Mouse (Mus musculus) embryonic facial prominence, embryonic 15.5 days (tissue): ENCODE results near the gene Csrp1. TPM values are rescaled to one million over a fixed set of nuclear protein-coding genes. Genes with fewer than 3 reads are reported as not detected.
A peak's percentile ranks its signal among the peaks of the same experiment; 100 is the strongest.

Experiments
- ATAC-seq: fragments of 200-750 bp; cut with Nextera tagmentation; 2 replicates; pipeline ENCODE4 v1.8.0; 2017; ENCODE audit warnings: low read depth, moderate TSS enrichment; ENCODE audit not compliant: insufficient number of reproducible peaks, low FRiP score, low TSS enrichment
- H3K27ac ChIP-seq: fragments of 300-500 bp; sonication (generic); replicated peaks from 2 replicates; pipeline ENCODE4 v1.5.1; 2015; ENCODE audit warnings: mild to moderate bottlenecking, inconsistent platforms
- H3K27me3 ChIP-seq: fragments of 300-500 bp; sonication (generic); 2 replicates; pipeline ENCODE4 v1.6.1; 2015; ENCODE audit warnings: inconsistent platforms
- H3K36me3 ChIP-seq: fragments of 300-500 bp; sonication (generic); 2 replicates; pipeline ENCODE4 v1.6.1; 2015; ENCODE audit warnings: mild to moderate bottlenecking, inconsistent platforms
- H3K4me1 ChIP-seq: fragments of 300-500 bp; sonication (generic); 2 replicates; pipeline ENCODE4 v1.6.1; 2015; ENCODE audit warnings: inconsistent platforms
- H3K4me2 ChIP-seq: fragments of 300-500 bp; sonication (generic); replicated peaks from 2 replicates; pipeline ENCODE4 v1.6.1; 2015; ENCODE audit warnings: mild to moderate bottlenecking, inconsistent platforms
- H3K4me3 ChIP-seq: fragments of 300-500 bp; sonication (generic); replicated peaks from 2 replicates; pipeline ENCODE4 v1.5.1; 2015; ENCODE audit warnings: mild to moderate bottlenecking, inconsistent platforms
- H3K9ac ChIP-seq: fragments of 300-500 bp; sonication (generic); 2 replicates; pipeline ENCODE4 v1.6.1; 2015; ENCODE audit warnings: inconsistent platforms
- H3K9me3 ChIP-seq: fragments of 300-500 bp; sonication (generic); replicated peaks from 2 replicates; pipeline ENCODE4 v1.6.1; 2016; ENCODE audit warnings: inconsistent platforms
- WGBS: fragments of 180-500 bp; shearing (Covaris S2); methylation state at CpG from one replicate; pipeline ENCODE4 v1.1.7; 2015; 5-methylcytosine and 5-hydroxymethylcytosine counted together
- polyA plus RNA-seq: library from polyadenylated mRNA; unstranded; fragments of >200 nt; fragmentation: Nextera tagmentation; extraction: Ambion mirVana; gene quantifications from 2 replicates; pipeline ENCODE4 v1.2.1, GENCODE M21; 2015

Gene Csrp1
- polyA plus RNA-seq, 1 experiment from 2014 or later = 118 TPM

DNA sequence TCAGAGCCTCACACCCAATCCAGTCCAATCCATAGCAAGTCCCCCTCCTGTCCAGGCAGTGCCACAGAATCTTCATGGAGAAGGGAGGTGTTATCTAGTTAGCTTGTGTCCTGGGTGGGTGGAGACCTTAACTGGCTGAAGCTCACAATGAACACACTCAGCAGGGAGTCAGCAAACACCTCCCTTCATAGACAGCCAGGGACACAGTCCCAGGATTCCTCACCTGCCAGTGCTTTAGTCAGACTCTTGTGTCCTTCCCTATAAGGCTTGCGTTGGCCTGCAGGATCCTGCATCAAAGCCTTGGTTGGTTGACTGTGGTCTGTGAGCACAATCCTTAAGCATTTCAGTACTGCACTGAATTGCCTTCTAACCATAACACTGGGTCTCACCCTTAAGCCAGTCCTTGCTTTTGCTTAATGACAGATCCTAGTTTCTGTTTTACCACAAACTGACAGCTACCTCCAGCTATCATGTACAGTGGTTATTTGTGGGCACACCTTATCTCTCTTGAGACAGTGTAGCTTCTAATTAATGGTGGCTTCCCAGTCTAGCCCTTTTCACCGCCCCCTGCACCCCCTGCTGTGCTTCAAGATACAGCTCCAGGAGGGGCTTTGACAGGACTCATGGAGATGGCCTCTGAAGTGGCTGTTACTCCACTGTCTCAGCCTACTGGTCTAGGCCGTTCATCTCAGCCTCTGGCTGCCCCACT is 4.8 kb upstream of the Csrp1 start:
- H3K4me3 ChIP-seq = no peak overlapping the region

GRCm38 (mm10) chr1:135719486-135719885 is 375 bp upstream of the Csrp1 start:
- ATAC-seq = 0 out of 2 replicates have a peak, but pooled peaks have one; percentile 31
- Histone ChIP-seq H3K4me3 (no peak overlapping the region), H3K9ac (no peak overlapping the region), H3K27ac (no peak overlapping the region), H3K27me3 (no peaks in the 10 kb centered on the region), H3K4me2 (no peak overlapping the region), H3K36me3 (no peaks in the 10 kb centered on the region), H3K9me3 (no peaks in the 10 kb centered on the region), H3K4me1 (0 out of 2 replicates have a peak, but pooled peaks cover 4% of the 10 kb centered on the region)
- 18% methylated on average over 9 of the region's 9 CpGs for WGBS

More for the DNA sequence above, 4.8 kb upstream of the Csrp1 start:
- peak; percentile 36; the same call in 1 of the 2 replicates for ATAC-seq
- no peaks in the 10 kb centered on the region for H3K9me3 ChIP-seq
- no peaks in the 10 kb centered on the region for H3K27me3 ChIP-seq
- 0 out of 2 replicates have a peak, but pooled peaks cover 4% of the 10 kb centered on the region for H3K4me1 ChIP-seq
- WGBS = 71% methylated on average over 3 of the region's 3 CpGs
- H3K9ac ChIP-seq = no peak overlapping the region
- H3K36me3 ChIP-seq = no peaks in the 10 kb centered on the region
- no peak overlapping the region for H3K27ac ChIP-seq
- H3K4me2 ChIP-seq = no peak overlapping the region

GRCm38 (mm10) chr1:135723016-135723415 is 3.2 kb downstream of the Csrp1 start:
- no peak overlapping the region for H3K9ac ChIP-seq
- H3K4me2 ChIP-seq = no peak overlapping the region
- no peak for ATAC-seq
- H3K4me3 ChIP-seq = no peak overlapping the region
- no peaks in the 10 kb centered on the region for H3K9me3 ChIP-seq
- peaks cover 5% of the 10 kb centered on the region; the same call in 1 of the 2 replicates for H3K4me1 ChIP-seq
- H3K27ac ChIP-seq = no peak overlapping the region
- 48% methylated on average over 1 of the region's 1 CpGs for WGBS
- H3K27me3 ChIP-seq = no peaks in the 10 kb centered on the region
- no peaks in the 10 kb centered on the region for H3K36me3 ChIP-seq

- Histone ChIP-seq H3K27ac (no peak overlapping the region), H3K4me2 (no peak overlapping the region), H3K4me3 (no peak overlapping the region), H3K9ac (no peak overlapping the region), H3K4me1 (peaks cover 13% of the 10 kb centered on the region), H3K27me3 (no peaks in the 10 kb centered on the region), H3K36me3 (no peaks in the 10 kb centered on the region), H3K9me3 (no peaks in the 10 kb centered on the region)
- 61% methylated on average over 4 of the region's 4 CpGs for WGBS
- ATAC-seq = no peak
Measured at GRCm38 (mm10) chr1:135724134-135724533, 4.3 kb downstream of the Csrp1 start.

- no peak overlapping the region for H3K9ac ChIP-seq
- H3K4me2 ChIP-seq = no peak overlapping the region
- WGBS = 78% methylated on average over 6 of the region's 6 CpGs
- no peaks in the 10 kb centered on the region for H3K36me3 ChIP-seq
- H3K27me3 ChIP-seq = no peaks in the 10 kb centered on the region
- ATAC-seq = no peak
- H3K27ac ChIP-seq = no peak overlapping the region
- H3K4me3 ChIP-seq = no peak overlapping the region
- H3K9me3 ChIP-seq = no peaks in the 10 kb centered on the region
- peaks cover 19% of the 10 kb centered on the region for H3K4me1 ChIP-seq
Measured at GRCm38 (mm10) chr1:135725324-135725723, 5.5 kb downstream of the Csrp1 start.

DNA sequence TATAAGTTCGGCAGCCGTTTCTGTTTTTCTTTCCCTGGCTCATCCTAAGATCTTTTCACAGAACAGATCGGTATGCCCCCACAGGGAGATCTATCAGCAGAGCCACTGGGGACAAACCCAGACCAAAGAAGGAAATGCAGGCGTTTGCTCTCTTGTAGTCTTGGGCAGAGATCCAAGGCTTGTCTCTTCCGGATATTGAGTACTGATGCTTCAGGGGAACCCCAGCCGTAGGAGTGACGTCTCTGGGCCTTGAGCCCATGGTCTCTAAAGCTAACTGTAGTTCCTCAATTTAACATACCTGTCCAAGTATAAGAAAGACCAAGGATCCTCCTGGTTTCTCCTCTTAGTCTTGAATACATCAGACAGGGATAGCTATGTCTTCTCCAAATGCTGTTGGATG is 6.1 kb downstream of the Csrp1 start:
- H3K9ac ChIP-seq = no peak overlapping the region
- no peak overlapping the region for H3K4me3 ChIP-seq
- H3K27me3 ChIP-seq = no peaks in the 10 kb centered on the region
- no peak overlapping the region for H3K4me2 ChIP-seq
- 36% methylated on average over 7 of the region's 7 CpGs for WGBS
- peaks cover 25% of the 10 kb centered on the region for H3K4me1 ChIP-seq
- H3K36me3 ChIP-seq = no peaks in the 10 kb centered on the region
- ATAC-seq = no peak
- H3K9me3 ChIP-seq = no peaks in the 10 kb centered on the region
- no peak overlapping the region for H3K27ac ChIP-seq

DNA sequence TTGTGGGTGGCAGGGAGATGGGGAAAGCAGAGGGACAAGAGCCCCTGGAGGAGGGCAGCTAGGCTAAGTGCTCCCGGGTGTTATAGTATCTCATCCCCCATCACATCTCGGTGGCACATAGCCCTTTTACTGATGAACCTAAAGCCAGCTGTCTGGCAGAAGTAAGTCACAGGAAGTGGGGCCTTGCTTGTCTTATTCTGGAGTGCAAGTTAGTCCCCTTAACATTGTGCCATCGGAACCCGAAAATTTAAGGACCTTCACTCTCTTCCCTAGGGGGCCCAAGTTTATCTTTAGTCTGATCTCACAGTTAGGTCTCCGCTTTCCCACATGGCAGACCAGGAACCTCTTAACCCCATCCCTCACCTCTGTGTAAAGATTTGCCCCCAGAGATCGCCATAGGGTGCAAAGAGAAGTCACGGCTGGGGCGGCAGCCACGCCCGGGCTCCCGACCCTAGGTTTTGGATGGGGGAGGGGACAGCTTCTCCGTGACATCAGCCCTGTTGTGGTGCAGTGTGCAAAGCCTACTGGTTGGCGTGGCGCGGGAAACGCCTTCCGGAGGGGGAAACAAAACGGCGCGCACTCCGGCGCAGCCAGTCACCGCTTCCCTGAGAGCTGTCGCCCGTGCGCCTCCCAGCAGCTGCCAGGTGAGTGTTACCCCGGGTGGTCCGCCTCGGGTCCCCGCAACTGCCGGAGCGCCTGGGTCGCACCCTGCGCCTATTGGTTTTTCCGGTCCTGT is 8.9 kb downstream of the Csrp1 start:
- Histone ChIP-seq H3K9ac (peak overlapping the region; percentile 76), H3K27ac (peak overlapping the region; percentile 97), H3K4me1 (peaks cover 54% of the 10 kb centered on the region), H3K4me3 (peak overlapping the region; percentile 66), H3K36me3 (no peaks in the 10 kb centered on the region), H3K9me3 (no peaks in the 10 kb centered on the region), H3K27me3 (no peaks in the 10 kb centered on the region), H3K4me2 (peak overlapping the region; percentile 66)
- WGBS = under 1% methylated on average over 35 of the region's 35 CpGs
- peak; percentile 74 for ATAC-seq

- 0 out of 2 replicates have a peak, but pooled peaks have one; percentile 3 for ATAC-seq
- H3K4me3 ChIP-seq = peak overlapping the region; percentile 66
- peaks cover 59% of the 10 kb centered on the region for H3K4me1 ChIP-seq
- H3K27me3 ChIP-seq = no peaks in the 10 kb centered on the region
- 0% methylated on average over 11 of the region's 11 CpGs for WGBS
- H3K9ac ChIP-seq = peak overlapping the region; percentile 76
- peak overlapping the region; percentile 66 for H3K4me2 ChIP-seq
- peak overlapping the region; percentile 97 for H3K27ac ChIP-seq
- H3K36me3 ChIP-seq = no peaks in the 10 kb centered on the region
- H3K9me3 ChIP-seq = no peaks in the 10 kb centered on the region
Measured at GRCm38 (mm10) chr1:135729367-135729713, 9.5 kb downstream of the Csrp1 start.

GRCm38 (mm10) chr1:135729821-135730220 is 10.0 kb downstream of the Csrp1 start:
- no peak for ATAC-seq
- WGBS = 15% methylated on average over 4 of the region's 4 CpGs
- Histone ChIP-seq H3K27ac (peak overlapping the region; percentile 97), H3K4me3 (peak overlapping the region; percentile 66), H3K36me3 (no peaks in the 10 kb centered on the region), H3K4me1 (peaks cover 64% of the 10 kb centered on the region), H3K27me3 (no peaks in the 10 kb centered on the region), H3K9me3 (no peaks in the 10 kb centered on the region), H3K9ac (peak overlapping the region; percentile 76; the same call in 1 of the 2 replicates), H3K4me2 (peak overlapping the region; percentile 66)

GRCm38 (mm10) chr1:135730296-135730695 is 10.4 kb downstream of the Csrp1 start:
- ATAC-seq = no peak
- Histone ChIP-seq H3K9me3 (no peaks in the 10 kb centered on the region), H3K4me3 (peak overlapping the region; percentile 66), H3K4me2 (peak overlapping the region; percentile 66), H3K4me1 (peaks cover 69% of the 10 kb centered on the region), H3K27me3 (no peaks in the 10 kb centered on the region), H3K27ac (peak overlapping the region; percentile 97), H3K9ac (0 out of 2 replicates have a peak overlapping the region, but pooled peaks have one; percentile 76), H3K36me3 (no peaks in the 10 kb centered on the region)
- WGBS = 18% methylated on average over 3 of the region's 3 CpGs

DNA sequence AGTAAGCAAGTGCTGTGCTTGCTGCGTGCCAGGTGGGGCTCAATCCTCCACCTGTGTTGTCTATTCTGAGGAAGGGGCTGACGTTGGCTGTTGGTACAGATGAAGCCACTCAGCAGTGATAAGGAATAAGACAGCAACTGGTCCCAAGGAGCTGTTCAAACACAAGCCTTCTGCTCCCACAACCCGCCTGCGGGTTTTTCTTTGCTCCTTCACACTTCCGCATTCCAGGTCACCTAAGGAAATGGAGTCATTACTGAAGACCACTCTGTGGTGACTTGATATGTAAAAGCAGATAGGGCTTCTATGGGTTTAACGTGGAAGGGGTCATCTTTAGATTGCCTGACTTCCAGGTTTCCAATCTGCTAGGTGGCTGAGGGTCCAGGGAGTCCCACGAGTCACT is 11.5 kb downstream of the Csrp1 start:
- ATAC-seq = no peak
- Histone ChIP-seq H3K36me3 (no peaks in the 10 kb centered on the region), H3K9ac (0 out of 2 replicates have a peak overlapping the region, but pooled peaks have one; percentile 26), H3K9me3 (no peaks in the 10 kb centered on the region), H3K27ac (peak overlapping the region; percentile 97), H3K4me3 (peak overlapping the region; percentile 14), H3K4me2 (peak overlapping the region; percentile 66), H3K27me3 (no peaks in the 10 kb centered on the region), H3K4me1 (peaks cover 72% of the 10 kb centered on the region)
- WGBS = 43% methylated on average over 7 of the region's 7 CpGs
